Mouse (Mus musculus) heart, postnatal 4 days (tissue): Measurements from ENCODE around the gene Samhd1. TPM values are rescaled to one million over a fixed set of nuclear protein-coding genes. Genes with fewer than 3 reads are reported as not detected.

Experiments
- DNase-seq: peaks from one replicate; pipeline ENCODE4 v3.0.0; 2021
- total RNA-seq, 2 experiments: library from RNA; stranded (reverse); gene quantifications; 2 replicates each; pipeline ENCODE4 v1.2.3; 2021

Samhd1 gene
- total RNA-seq, 2 experiments from 2014 or later = 21.8 to 22.9 TPM

DNA sequence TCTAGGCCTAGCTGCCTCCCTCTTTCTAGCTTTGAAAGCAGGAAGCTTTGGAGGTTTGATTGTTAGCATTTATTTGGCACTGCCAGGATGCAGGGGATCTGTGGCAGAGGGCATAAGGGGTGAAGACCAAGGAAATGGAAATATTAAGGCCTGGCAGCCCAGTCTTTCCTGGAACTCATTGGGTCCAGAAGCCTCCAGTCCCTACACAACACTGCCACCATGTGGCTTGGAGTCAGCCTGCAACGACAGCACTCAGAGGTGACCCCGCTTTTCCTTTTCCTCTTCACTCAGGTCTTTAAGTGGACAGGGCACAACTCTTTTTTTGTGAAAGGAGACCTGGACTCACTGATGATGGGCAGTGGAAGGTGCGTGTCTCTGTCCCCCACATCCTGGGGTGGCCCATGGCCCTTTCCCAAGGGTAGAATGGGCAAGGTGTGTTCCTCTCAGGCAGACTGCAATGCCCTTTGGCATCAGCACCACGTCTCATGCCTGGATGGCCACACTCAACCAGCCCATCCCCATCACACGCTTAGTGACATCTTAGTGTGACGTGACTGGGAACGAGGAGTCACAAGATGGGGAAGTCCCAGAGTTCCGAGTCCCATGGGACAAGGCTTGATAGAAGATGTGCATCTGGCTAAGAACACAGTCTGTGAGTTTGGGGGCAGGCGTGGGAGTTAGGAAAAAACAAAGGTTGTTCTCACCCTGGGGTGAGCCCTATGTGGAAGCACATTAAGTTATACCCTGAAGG lies 39.9 kb downstream of the Samhd1 start:
- DNase-seq = peak; percentile 87

DNA sequence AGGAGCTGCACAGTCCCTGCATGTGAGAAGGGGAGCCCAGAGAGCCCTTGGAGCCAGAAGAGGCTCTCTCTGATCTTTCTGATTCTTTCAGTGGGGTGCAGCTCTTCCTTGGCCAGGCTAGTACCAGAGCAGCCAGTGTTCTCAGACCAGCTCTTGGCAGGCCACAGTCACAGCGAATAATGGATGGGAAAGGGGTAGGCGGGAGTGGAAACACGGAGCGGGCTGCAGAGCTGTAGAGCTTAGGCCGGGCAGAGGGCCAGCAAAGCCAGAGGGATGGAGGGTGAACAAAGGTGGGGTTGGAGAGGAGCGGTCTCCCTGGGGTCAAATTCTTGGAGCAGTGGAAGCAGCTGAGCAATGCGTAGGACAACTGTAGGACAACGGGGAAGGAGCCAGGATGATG lies 43.0 kb downstream of the Samhd1 start:
- peak; percentile 76 for DNase-seq

DNA sequence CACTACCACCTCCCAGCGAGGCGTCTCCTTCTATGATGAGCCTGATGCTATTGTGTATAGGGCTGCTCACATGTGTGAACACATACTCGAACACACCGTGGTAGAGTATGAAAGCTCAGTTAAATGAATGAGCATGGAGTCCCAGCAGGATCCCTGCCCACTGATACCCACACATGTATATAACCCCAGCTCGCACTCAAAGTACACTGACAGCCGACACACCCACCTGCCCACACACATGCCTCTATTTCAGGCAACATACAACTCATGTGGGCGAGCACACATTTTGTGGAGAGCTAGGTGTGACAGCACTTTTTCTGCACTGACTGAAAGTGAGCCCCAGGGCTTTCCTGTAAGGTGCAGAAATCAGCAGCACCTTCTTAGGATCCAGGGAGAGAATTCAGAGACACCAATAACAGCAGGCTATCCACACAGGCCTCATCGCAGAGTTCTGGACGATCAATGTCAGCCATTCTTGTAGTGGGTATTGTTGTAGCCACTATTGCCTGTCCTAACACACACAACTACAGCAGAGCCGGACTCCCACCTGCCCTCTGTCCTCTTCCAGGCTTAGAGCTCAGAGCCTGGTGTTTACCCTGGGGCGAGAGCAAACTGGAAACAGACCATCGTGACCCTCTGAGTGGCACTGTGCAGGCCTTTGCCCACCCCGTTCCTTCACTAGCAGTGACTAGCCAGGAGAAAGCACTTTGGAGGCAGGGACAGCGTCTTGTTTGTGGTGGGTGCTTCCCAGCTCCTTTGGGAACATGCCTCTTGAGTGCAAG lies 47.3 kb downstream of the Samhd1 start:
- no peak for DNase-seq

DNA sequence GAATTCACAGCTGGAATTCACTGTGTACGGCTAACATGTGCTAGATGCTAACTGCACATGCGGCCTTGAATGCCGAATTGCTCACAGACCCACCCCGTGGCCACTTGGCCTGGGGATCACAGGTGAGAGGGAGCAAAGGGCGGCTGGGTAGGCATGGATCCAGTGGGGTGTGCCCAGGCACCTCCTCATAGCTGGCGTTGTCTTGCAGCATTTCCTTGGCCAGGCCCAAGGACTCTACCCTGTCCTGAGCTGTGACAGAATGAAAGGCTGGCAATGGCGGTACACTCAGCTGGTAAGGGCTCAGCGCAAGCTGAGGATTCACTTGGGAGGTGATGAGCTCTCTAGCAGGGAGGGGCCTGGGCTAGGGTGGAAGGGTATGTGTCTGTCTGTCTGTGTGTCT lies 48.3 kb downstream of the Samhd1 start, which contains the start of gene Tldc2:
Tldc2 (plus strand) TSS at position 260 of the 400 bp plus-strand sequence.
- DNase-seq = no peak

DNA sequence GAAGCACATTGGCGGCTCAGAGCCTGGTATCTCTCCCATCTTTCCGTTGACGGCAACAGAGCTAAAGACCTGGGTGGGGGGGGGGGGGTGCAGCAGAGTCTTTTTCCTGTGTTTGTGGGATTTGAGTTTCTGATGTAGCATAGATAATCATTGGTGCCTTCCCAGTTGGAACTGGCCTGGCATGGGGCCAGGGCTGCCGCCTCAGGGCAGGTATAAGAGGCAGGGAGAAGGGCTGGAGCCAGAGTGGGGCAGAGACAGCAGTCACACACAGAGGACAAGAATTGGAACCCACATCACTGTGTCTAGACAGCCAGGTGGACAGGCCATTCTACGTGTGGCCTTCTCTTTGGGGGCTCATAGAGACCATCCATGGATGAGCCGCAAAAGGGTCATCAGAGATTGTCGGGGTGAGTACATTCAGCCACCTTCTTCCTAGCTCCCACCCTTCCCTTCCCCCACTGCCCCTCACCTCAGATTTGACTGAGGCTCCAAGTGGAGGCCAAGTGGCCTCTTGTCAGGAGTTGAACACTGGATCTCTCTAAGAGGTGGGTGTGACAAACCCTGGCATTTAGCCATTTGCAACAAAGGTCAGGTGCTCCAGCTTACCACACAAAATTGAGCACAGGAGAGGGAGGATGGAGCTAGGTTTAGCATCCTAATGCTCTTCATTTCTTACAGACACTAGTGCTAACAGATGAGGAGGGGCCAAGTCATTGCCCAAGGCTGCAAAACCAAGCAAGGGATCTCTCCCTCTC lies 50.1 kb downstream of the Samhd1 start:
- DNase-seq = no peak

GRCm38 (mm10) chr2:157081960-157082359 lies 53.1 kb downstream of the Samhd1 start:
- no peak for DNase-seq

DNA sequence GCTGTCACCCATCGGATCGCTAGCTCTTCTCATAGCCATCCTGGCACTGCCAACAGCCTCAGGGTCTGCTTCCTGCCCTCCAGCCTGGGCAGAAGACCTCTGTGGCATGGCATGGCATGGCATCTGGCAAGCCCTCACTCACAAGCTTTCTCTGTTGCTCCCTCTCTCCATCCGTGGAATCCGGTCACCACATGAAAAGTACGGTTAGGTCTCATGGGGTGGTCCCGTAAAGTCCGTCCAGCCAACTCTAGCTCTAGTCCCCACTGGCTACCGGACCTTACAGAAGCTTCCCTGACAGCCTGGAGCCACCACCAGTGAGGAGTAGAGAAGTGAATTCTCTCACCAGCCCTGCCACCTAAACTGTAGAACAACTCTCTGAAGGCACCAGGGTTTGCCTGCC lies 53.7 kb downstream of the Samhd1 start:
- no peak for DNase-seq

DNA sequence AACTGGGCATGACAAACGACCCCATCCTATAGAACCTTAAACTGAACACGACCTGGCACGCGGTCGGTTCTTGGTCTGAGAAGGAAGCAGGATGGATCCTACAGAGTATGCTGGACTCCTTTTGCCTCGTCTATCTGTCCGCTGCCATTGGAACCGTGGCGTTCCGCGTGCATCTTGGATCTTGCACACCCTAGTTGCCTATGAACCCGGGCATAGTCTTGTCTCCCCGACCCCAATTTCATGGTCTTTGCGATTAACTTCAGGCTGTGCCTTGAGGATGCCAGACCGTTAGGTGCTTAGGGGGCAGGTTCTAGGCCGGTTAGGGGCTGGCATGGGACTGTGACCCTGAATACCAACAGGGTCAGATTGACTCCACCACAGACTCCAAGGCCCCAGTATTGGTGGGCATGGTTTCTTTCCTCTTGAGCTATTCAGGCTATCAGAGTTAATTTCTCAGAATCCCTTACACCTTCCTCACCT lies 55.3 kb downstream of the Samhd1 start:
- no peak for DNase-seq

DNA sequence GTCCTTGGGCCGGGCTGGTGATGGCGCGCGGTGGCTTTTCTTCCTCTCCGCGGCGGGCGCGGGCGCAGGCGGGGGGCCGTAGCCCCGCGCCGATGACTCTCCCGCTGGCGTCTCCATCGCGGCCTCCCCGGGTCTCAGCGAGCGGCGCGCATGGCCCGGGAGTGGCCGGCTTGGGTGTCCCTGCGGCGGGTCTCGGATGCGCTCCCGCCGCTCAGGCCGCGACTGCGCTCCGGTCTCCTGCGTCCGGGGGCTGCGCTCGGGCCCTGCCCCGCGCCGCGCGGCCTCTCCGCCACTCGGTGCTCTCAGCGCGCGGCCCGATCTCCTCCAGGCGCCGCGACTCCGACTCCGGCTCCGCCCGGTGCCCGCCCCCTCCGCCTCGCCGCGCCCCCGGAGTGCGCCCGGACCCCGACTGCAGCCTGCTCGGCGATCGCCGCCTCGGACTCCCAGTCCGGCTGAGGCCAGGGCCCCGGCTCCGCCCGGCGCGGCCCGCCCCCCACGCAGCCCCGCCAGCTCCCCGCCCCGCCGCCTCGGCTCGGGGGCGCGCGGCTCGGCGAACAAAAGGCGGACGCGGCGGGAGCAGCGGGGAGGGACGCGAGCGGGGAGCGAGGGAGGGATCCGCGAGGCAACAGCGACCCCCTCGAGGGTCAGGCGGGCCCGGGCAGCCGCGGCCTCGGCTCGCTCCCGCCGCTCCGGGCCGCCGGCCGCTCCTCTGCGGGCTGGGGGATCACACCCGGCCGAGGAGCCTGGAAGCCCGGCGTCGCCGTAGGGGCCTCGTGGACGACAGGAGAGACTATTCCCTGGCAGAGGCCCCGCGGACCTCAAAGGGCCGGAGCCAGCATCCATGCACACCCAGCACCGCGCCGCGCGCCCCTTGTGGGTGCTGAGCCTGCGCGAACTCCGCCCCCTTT lies 56.0 kb downstream of the Samhd1 start, which contains the start of gene Soga1:
Soga1 (minus strand) TSS at position 462 of the 908 bp plus-strand sequence.
- DNase-seq = peak; percentile 90

- DNase-seq = peak; percentile 47
These were observed 56.8 kb downstream of the Samhd1 start for GRCm38 (mm10) chr2:157078059-157078792.

DNA sequence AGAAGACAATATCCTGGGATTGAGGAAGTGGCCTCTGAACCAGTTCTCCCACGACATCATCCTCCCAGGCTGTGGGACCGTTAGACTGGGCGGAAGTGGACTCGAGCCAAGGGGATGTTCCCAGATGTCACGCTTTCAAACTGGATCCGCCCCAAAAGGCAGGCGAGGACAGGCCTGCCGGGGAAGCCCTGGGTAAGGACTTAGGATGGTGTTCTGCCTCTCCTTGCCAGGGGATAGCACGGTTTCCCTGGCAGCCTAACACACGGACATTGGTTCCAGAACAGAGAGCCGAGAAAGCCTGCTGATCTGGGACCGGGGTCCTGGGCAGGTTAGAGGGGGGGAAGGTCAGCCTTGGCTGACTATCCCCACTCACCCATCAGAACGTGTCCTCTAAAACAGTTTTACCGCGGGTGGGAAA lies 57.4 kb downstream of the Samhd1 start:
- peak; percentile 94 for DNase-seq

GRCm38 (mm10) chr2:157077160-157077559 lies 57.9 kb downstream of the Samhd1 start:
- peak; percentile 76 for DNase-seq

DNA sequence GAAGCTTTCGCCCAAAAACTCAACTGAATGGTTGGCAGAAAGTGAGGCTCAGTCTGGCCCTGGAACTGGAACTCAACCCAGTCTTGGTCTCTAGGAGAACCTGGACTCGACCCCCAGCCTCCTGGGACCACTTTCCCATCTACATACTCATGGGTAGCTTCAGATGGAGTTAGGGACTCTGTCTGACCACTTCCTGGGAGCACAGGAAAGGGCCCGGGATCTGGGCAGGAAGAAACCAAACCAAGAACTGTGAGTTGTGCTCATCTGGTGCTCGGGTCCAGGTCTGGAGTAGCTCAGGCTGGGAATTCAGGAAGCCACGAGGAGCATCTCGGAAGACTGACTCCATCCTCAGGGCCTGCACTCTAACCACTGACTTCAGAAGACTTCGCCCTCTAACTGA lies 58.5 kb downstream of the Samhd1 start:
- no peak for DNase-seq

DNA sequence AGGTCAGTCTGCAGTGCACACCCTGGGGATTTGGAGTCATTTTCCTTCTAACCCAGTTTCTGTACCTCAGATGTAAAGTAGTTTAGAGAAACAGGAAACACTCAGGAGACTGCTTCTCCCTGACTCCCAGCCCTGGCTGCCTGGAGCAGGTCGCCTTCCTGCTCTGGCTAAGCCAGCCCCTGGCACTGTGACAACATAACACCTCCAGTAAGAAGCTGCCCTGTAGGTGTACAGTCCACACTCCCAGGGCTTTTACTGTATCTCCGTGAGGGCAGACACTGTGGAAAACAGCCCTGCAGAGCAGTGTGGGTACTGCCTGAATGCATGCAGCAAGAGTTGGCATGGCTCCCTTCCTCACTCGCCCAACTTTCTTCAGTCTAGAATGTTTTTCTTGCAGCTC lies 59.4 kb downstream of the Samhd1 start:
- DNase-seq = peak; percentile 59

GRCm38 (mm10) chr2:157075226-157075625 lies 59.8 kb downstream of the Samhd1 start:
- DNase-seq = no peak

DNA sequence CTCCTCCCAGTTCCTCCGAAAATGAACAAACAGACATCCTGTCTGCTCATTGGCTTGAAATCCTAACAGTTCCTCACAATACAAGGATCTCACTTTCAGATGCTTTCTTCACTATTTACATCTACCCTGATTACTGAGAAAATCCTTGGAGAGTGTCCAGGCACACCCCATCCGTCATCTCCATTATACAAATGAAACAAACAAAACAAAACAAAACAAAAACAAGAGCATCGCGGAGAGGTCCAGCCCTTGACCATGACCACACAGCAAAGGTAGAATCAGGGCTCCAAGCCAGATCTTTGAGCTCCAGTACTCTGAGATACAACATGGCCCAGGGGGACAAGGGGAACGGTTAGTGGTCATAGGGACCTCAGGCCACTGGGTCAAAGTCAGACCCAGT lies 60.3 kb downstream of the Samhd1 start:
- no peak for DNase-seq

DNA sequence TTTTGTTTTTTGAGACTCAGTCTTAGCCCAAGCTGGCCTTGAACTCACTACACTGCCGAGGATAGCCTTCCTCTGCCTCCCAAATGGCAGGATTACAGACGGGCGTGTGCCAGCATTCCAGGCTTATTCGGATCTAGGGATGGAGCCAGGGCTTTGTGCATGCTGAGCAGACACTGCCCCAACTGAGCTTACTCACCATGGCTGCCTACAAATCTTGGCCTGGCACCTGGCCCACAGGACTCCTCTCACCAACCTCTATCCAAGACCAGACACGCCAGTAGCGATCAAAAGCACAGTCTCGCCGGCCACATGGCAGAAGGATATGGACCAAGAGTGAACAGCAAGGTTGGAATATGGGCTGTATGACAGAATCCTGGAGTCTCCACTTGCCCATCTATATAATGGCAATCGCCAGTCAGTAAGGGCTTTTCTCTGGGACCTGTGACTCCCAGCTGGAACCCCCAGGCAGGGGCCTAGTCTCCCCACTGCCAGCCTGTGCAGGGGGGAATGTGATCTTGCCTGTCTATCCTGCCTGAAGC lies 60.8 kb downstream of the Samhd1 start:
- DNase-seq = peak; percentile 51

DNA sequence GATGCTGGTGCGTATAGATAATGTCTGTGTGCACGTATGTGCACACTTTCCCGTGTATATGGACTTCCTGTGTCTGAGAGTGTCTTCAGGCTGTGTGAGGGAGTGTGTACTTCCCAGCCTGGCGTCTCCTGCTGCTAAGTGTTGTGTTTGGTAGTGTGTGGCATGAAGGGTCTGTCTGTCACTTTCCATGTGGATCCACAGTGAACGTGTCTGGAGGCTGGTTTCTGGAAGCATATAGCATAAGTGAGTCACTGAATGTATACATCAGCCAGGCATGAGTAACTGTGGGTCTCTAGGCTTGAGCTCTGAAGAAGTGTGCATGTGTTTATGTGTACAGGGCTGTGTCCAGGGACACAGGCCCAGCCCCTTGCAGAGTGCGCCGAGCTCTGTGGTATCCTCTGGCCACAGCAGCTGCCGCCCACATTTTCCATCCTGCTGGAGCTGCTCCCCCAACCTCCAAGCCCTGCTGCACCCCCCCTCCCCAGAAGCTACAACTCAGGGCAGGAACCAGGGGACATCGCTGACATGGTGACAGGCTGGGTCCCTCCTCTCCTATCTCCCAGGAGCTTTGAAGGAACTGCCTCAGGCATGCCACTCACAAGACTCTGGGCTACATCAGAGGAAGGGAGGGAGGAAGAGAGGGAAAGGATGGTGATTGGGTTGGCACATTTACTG lies 61.5 kb downstream of the Samhd1 start:
- DNase-seq = peak; percentile 53

GRCm38 (mm10) chr2:157072316-157072990 lies 62.6 kb downstream of the Samhd1 start:
- DNase-seq = no peak
